Mouse (Mus musculus) brown adipose tissue, adult 24 weeks (tissue): Measurements from ENCODE around the gene Spsb1. TPM values are rescaled to one million over a fixed set of nuclear protein-coding genes. Genes with fewer than 3 reads are reported as not detected.

Source experiments
- H3K27ac ChIP-seq: fragments of 200-500 bp; replicated peaks from 2 replicates; pipeline ENCODE4 v1.5.1; 2012; ENCODE audit warnings: low read depth, mild to moderate bottlenecking, low read length
- H3K4me1 ChIP-seq: fragments of 200-500 bp; 2 replicates; pipeline ENCODE4 v1.6.1; 2012; ENCODE audit warnings: low read length, mixed read lengths; ENCODE audit not compliant: control insufficient read depth, insufficient read depth, insufficient read length
- H3K4me3 ChIP-seq: fragments of 200-500 bp; 2 replicates; pipeline ENCODE4 v1.5.1; 2012; ENCODE audit warnings: low read depth, mild to moderate bottlenecking, low read length, moderate library complexity; ENCODE audit not compliant: insufficient read depth
- polyA plus RNA-seq: library from polyadenylated mRNA; stranded (reverse); fragments of >200 nt; gene quantifications from 2 replicates; pipeline ENCODE4 v1.2.4, GENCODE M21; 2012; ENCODE audit not compliant: missing spikeins, insufficient read depth, insufficient read length

The Spsb1 gene
- polyA plus RNA-seq, 1 experiment, result 32.5 TPM

- Histone ChIP-seq H3K27ac (no peak overlapping the region), H3K4me3 (no peak overlapping the region)
Measured at GRCm38 (mm10) chr4:149896024-149896538, 58.8 kb downstream of the Spsb1 start.

GRCm38 (mm10) chr4:149895226-149895625, 59.6 kb downstream of the Spsb1 start:
- no peak overlapping the region for H3K27ac ChIP-seq

More at GRCm38 (mm10) chr4:149896024-149896538, 58.8 kb downstream of the Spsb1 start:
- peaks cover 3% of the 10 kb centered on the region; the same call in 1 of the 2 replicates for H3K4me1 ChIP-seq

GRCm38 (mm10) chr4:149894300-149894699, 60.5 kb downstream of the Spsb1 start:
- no peak overlapping the region for H3K27ac ChIP-seq
- H3K4me3 ChIP-seq, result no peak overlapping the region
- peaks cover 9% of the 10 kb centered on the region; the same call in 1 of the 2 replicates for H3K4me1 ChIP-seq

More at GRCm38 (mm10) chr4:149895226-149895625, 59.6 kb downstream of the Spsb1 start:
- H3K4me1 ChIP-seq, result peaks cover 9% of the 10 kb centered on the region; the same call in 1 of the 2 replicates
- no peak overlapping the region for H3K4me3 ChIP-seq

GRCm38 (mm10) chr4:149893611-149894151, 61.2 kb downstream of the Spsb1 start:
- no peak overlapping the region for H3K27ac ChIP-seq
- peaks cover 14% of the 10 kb centered on the region; the same call in 1 of the 2 replicates for H3K4me1 ChIP-seq
- no peak overlapping the region for H3K4me3 ChIP-seq

- peaks cover 15% of the 10 kb centered on the region for H3K4me1 ChIP-seq
- no peak overlapping the region for H3K4me3 ChIP-seq
- H3K27ac ChIP-seq, result no peak overlapping the region
Measured at GRCm38 (mm10) chr4:149891172-149891960, 63.5 kb downstream of the Spsb1 start.

- Histone ChIP-seq H3K4me3 (no peak overlapping the region), H3K4me1 (peaks cover 14% of the 10 kb centered on the region), H3K27ac (peak overlapping the region; percentile 54)
Measured at GRCm38 (mm10) chr4:149890551-149890950, 64.3 kb downstream of the Spsb1 start.

- Histone ChIP-seq H3K27ac (peak overlapping the region; percentile 54), H3K4me3 (no peak overlapping the region)
Measured at GRCm38 (mm10) chr4:149889851-149890250, 65.0 kb downstream of the Spsb1 start.

GRCm38 (mm10) chr4:149888736-149889470, 65.9 kb downstream of the Spsb1 start:
- Histone ChIP-seq H3K4me3 (no peak overlapping the region), H3K4me1 (peaks cover 12% of the 10 kb centered on the region), H3K27ac (no peak overlapping the region)

More at GRCm38 (mm10) chr4:149889851-149890250, 65.0 kb downstream of the Spsb1 start:
- H3K4me1 ChIP-seq, result peaks cover 12% of the 10 kb centered on the region

- no peak overlapping the region for H3K27ac ChIP-seq
- H3K4me3 ChIP-seq, result no peak overlapping the region
Measured at GRCm38 (mm10) chr4:149888156-149888555, 66.7 kb downstream of the Spsb1 start.

GRCm38 (mm10) chr4:149886298-149887271, 68.3 kb downstream of the Spsb1 start:
- no peak overlapping the region for H3K27ac ChIP-seq
- H3K4me1 ChIP-seq, result peaks cover 12% of the 10 kb centered on the region
- H3K4me3 ChIP-seq, result no peak overlapping the region

More at GRCm38 (mm10) chr4:149888156-149888555, 66.7 kb downstream of the Spsb1 start:
- H3K4me1 ChIP-seq, result peaks cover 12% of the 10 kb centered on the region

GRCm38 (mm10) chr4:149883990-149884389, 70.9 kb downstream of the Spsb1 start:
- no peak overlapping the region for H3K4me3 ChIP-seq
- H3K27ac ChIP-seq, result no peak overlapping the region
- peaks cover 4% of the 10 kb centered on the region for H3K4me1 ChIP-seq

- H3K4me3 ChIP-seq, result no peak overlapping the region
- H3K4me1 ChIP-seq, result no peaks in the 10 kb centered on the region; the same call in 1 of the 2 replicates
- no peak overlapping the region for H3K27ac ChIP-seq
Measured at GRCm38 (mm10) chr4:149882139-149882916, 72.5 kb downstream of the Spsb1 start.

- Histone ChIP-seq H3K4me1 (peaks cover 2% of the 10 kb centered on the region; the same call in 1 of the 2 replicates), H3K4me3 (no peak overlapping the region), H3K27ac (no peak overlapping the region)
Measured at GRCm38 (mm10) chr4:149880908-149881307, 73.9 kb downstream of the Spsb1 start.
